Mouse (Mus musculus) Muller cell, postnatal 12 days (primary cell): Measurements from ENCODE around the gene Icos.

Experiments
- DNase-seq: peaks from one replicate; pipeline ENCODE4 v3.0.0-alpha.2; 2015; ENCODE audit errors: inconsistent ontology term

Icos gene

GRCm38 (mm10) chr1:61039310-61039709 lies 61.6 kb downstream of the Icos start:
- DNase-seq: no peak

DNA sequence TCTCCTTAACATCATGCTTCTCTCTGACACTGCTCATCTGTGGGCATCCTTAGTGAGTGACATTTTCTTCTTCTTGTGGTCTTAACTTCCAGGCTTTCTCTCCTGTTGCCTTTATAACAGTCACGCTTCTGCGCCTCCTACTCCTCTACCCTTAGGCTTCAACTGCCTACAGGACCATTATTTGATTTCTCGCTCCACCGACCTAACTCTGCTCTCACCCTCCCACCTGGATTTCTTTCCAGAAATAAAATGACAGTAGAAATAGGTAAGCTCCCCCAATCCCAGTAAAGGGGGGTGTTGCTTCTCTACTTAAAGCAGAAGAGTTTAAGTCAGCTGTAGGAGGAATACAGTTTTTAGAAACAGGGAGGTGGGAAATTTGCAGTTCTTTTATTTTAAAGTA lies 62.7 kb downstream of the Icos start:
- DNase-seq: no peak

- DNase-seq: no peak
These were observed 65.1 kb downstream of the Icos start for GRCm38 (mm10) chr1:61042842-61043241.

- no peak for DNase-seq
These were observed 68.5 kb downstream of the Icos start for GRCm38 (mm10) chr1:61046055-61046705.

DNA sequence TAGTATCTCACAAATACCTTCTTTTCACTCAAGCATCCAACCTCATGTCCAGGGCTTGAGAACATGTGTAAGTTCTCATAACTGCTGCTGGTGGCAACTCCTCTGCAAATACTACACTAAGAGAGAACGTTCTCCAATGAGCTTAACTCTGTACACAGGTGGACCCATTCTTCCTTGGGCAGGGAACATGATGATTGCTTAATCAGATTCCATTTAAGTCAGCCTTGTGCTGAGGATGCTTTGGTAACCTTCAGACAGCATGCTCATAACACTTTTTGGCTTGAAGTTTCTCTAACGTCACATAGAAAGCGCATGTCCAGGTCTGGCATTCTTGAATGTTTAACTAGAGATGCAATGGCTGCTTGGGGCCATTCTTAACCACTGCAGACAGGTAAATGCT lies 69.6 kb downstream of the Icos start:
- no peak for DNase-seq
